Mouse (Mus musculus) liver, embryonic 11.5 days (tissue): ENCODE measurements at regions not wholly inside any gene's neighbourhood (a gene's known extent, or its start where the extent isn't known, plus 50 kb on each side); places are given as distances from the start of the nearest gene placed in this dataset.

Experiments
- ATAC-seq: fragments of 200-750 bp; cut with Nextera tagmentation; replicated peaks from 2 replicates; pipeline ENCODE4 v1.8.0; 2017; ENCODE audit warnings: moderate number of reproducible peaks, mild to moderate bottlenecking, moderate TSS enrichment, moderate library complexity; ENCODE audit not compliant: low FRiP score
- DNase-seq: peaks from one replicate; pipeline ENCODE4 v3.0.0-alpha.2; 2017; ENCODE audit warnings: low spot score
- H3K27ac ChIP-seq: fragments of 300-500 bp; sonication (generic); 2 replicates; pipeline ENCODE4 v1.5.1; 2014; ENCODE audit warnings: mild to moderate bottlenecking, low read depth, low read length, control low read depth
- H3K27me3 ChIP-seq: fragments of 300-500 bp; sonication (generic); replicated peaks from 2 replicates; pipeline ENCODE4 v1.6.1; 2014; ENCODE audit warnings: low read length, mixed read lengths; ENCODE audit not compliant: control insufficient read depth, insufficient read depth
- H3K36me3 ChIP-seq: fragments of 300-500 bp; sonication (generic); 2 replicates; pipeline ENCODE4 v1.6.1; 2014; ENCODE audit warnings: mild to moderate bottlenecking, low read length, moderate library complexity, mixed read lengths; ENCODE audit not compliant: control insufficient read depth, insufficient read depth
- H3K4me1 ChIP-seq: fragments of 300-500 bp; sonication (generic); replicated peaks from 2 replicates; pipeline ENCODE4 v1.6.1; 2014; ENCODE audit warnings: low read length, mixed read lengths; ENCODE audit not compliant: control insufficient read depth, insufficient read depth
- H3K4me2 ChIP-seq: fragments of 300-500 bp; sonication (generic); 2 replicates; pipeline ENCODE4 v1.6.1; 2014; ENCODE audit warnings: mild to moderate bottlenecking, control low read depth, moderate library complexity
- H3K4me3 ChIP-seq: fragments of 300-500 bp; sonication (generic); 2 replicates; pipeline ENCODE4 v1.5.1; 2014; ENCODE audit warnings: low read depth, low read length, control low read depth
- H3K9ac ChIP-seq: fragments of 300-500 bp; sonication (generic); 2 replicates; pipeline ENCODE4 v1.6.1; 2014; ENCODE audit warnings: low read depth, low read length, control low read depth
- H3K9me3 ChIP-seq: fragments of 300-500 bp; sonication (generic); 2 replicates; pipeline ENCODE4 v1.6.1; 2016; ENCODE audit warnings: low read length, inconsistent platforms, mixed read lengths; ENCODE audit not compliant: control insufficient read depth
- WGBS: fragments of 180-500 bp; shearing (Covaris S2); extraction: QIAGEN DNeasy Blood & Tissue Kit; methylation state at CpG from one replicate; pipeline ENCODE4 v1.1.7; 2014; 5-methylcytosine and 5-hydroxymethylcytosine counted together

GRCm38 (mm10) chr7:136002382-136002781 lies 286.2 kb upstream of the Mki67 start:
- no peaks in the 10 kb centered on the region for H3K36me3 ChIP-seq
- H3K27me3 ChIP-seq, result 0 out of 2 replicates have a peak, but pooled peaks cover 3% of the 10 kb centered on the region
- ATAC-seq, result no peak
- H3K9ac ChIP-seq, result no peak overlapping the region
- no peak overlapping the region for H3K4me3 ChIP-seq
- H3K4me1 ChIP-seq, result no peaks in the 10 kb centered on the region
- WGBS, result 67% methylated on average over 8 of the region's 8 CpGs
- H3K4me2 ChIP-seq, result no peak overlapping the region
- no peak for DNase-seq
- H3K27ac ChIP-seq, result no peak overlapping the region
- no peaks in the 10 kb centered on the region for H3K9me3 ChIP-seq

- Histone ChIP-seq H3K27me3 (0 out of 2 replicates have a peak, but pooled peaks cover 7% of the 10 kb centered on the region), H3K9ac (no peak overlapping the region), H3K4me3 (no peak overlapping the region), H3K4me2 (no peak overlapping the region), H3K36me3 (no peaks in the 10 kb centered on the region), H3K4me1 (no peaks in the 10 kb centered on the region), H3K9me3 (no peaks in the 10 kb centered on the region), H3K27ac (no peak overlapping the region)
- DNase-seq (no peak), ATAC-seq (no peak)
- WGBS, result 80% methylated on average over 2 of the region's 2 CpGs
Observed at GRCm38 (mm10) chr7:136003291-136003690, 287.1 kb upstream of the Mki67 start.

- H3K9ac ChIP-seq, result no peak overlapping the region
- no peak overlapping the region for H3K4me2 ChIP-seq
- no peaks in the 10 kb centered on the region for H3K4me1 ChIP-seq
- no peaks in the 10 kb centered on the region for H3K9me3 ChIP-seq
- ATAC-seq, result no peak
- peaks cover 12% of the 10 kb centered on the region for H3K27me3 ChIP-seq
- WGBS, result 38% methylated on average over 23 of the region's 23 CpGs
- no peak for DNase-seq
- no peak overlapping the region for H3K27ac ChIP-seq
- H3K36me3 ChIP-seq, result no peaks in the 10 kb centered on the region
- no peak overlapping the region for H3K4me3 ChIP-seq
Observed at GRCm38 (mm10) chr7:136007796-136008455, 291.8 kb upstream of the Mki67 start.

GRCm38 (mm10) chr7:136008486-136008885 lies 292.3 kb upstream of the Mki67 start:
- no peak overlapping the region for H3K4me3 ChIP-seq
- H3K9me3 ChIP-seq, result no peaks in the 10 kb centered on the region
- no peaks in the 10 kb centered on the region for H3K36me3 ChIP-seq
- DNase-seq, result no peak
- H3K9ac ChIP-seq, result no peak overlapping the region
- ATAC-seq, result no peak
- H3K4me2 ChIP-seq, result no peak overlapping the region
- WGBS, result 46% methylated on average over 6 of the region's 6 CpGs
- H3K27me3 ChIP-seq, result peaks cover 12% of the 10 kb centered on the region
- H3K27ac ChIP-seq, result no peak overlapping the region
- H3K4me1 ChIP-seq, result no peaks in the 10 kb centered on the region

GRCm38 (mm10) chr7:136010013-136010412 lies 293.9 kb upstream of the Mki67 start:
- DNase-seq (no peak), ATAC-seq (no peak)
- Histone ChIP-seq H3K4me3 (no peak overlapping the region), H3K4me2 (no peak overlapping the region), H3K36me3 (no peaks in the 10 kb centered on the region), H3K4me1 (no peaks in the 10 kb centered on the region), H3K27ac (no peak overlapping the region), H3K27me3 (peaks cover 12% of the 10 kb centered on the region), H3K9me3 (no peaks in the 10 kb centered on the region), H3K9ac (no peak overlapping the region)
- WGBS, result 54% methylated on average over 7 of the region's 7 CpGs

GRCm38 (mm10) chr7:136014706-136015105 lies 298.5 kb upstream of the Mki67 start:
- DNase-seq (no peak), ATAC-seq (no peak)
- Histone ChIP-seq H3K27me3 (no peaks in the 10 kb centered on the region), H3K27ac (no peak overlapping the region), H3K9ac (no peak overlapping the region), H3K36me3 (no peaks in the 10 kb centered on the region), H3K9me3 (no peaks in the 10 kb centered on the region), H3K4me3 (no peak overlapping the region), H3K4me2 (no peak overlapping the region), H3K4me1 (no peaks in the 10 kb centered on the region)
- 66% methylated on average over 4 of the region's 4 CpGs for WGBS

- Histone ChIP-seq H3K4me2 (no peak overlapping the region), H3K9ac (no peak overlapping the region), H3K27ac (no peak overlapping the region), H3K36me3 (no peaks in the 10 kb centered on the region), H3K4me1 (no peaks in the 10 kb centered on the region), H3K4me3 (no peak overlapping the region), H3K27me3 (no peaks in the 10 kb centered on the region), H3K9me3 (no peaks in the 10 kb centered on the region)
- WGBS, result 72% methylated on average over 8 of the region's 8 CpGs
- ATAC-seq (no peak), DNase-seq (no peak)
Observed at GRCm38 (mm10) chr7:136016918-136017317, 300.8 kb upstream of the Mki67 start.

- no peaks in the 10 kb centered on the region for H3K9me3 ChIP-seq
- no peak overlapping the region for H3K27ac ChIP-seq
- H3K4me3 ChIP-seq, result no peak overlapping the region
- H3K27me3 ChIP-seq, result no peaks in the 10 kb centered on the region
- no peak for ATAC-seq
- no peaks in the 10 kb centered on the region for H3K4me1 ChIP-seq
- H3K4me2 ChIP-seq, result no peak overlapping the region
- no peak for DNase-seq
- H3K36me3 ChIP-seq, result no peaks in the 10 kb centered on the region
- WGBS, result 64% methylated on average over 7 of the region's 7 CpGs
- no peak overlapping the region for H3K9ac ChIP-seq
Observed at GRCm38 (mm10) chr7:136020577-136020976, 304.4 kb upstream of the Mki67 start.

GRCm38 (mm10) chr7:136021071-136021470 lies 304.9 kb upstream of the Mki67 start:
- Histone ChIP-seq H3K27me3 (no peaks in the 10 kb centered on the region), H3K4me3 (no peak overlapping the region), H3K4me2 (no peak overlapping the region), H3K9me3 (no peaks in the 10 kb centered on the region), H3K27ac (no peak overlapping the region), H3K9ac (no peak overlapping the region), H3K4me1 (no peaks in the 10 kb centered on the region), H3K36me3 (no peaks in the 10 kb centered on the region)
- DNase-seq (no peak), ATAC-seq (no peak)
- WGBS, result 51% methylated on average over 2 of the region's 2 CpGs
